Mouse (Mus musculus): ENCODE results near the gene Znrd1as.

DNA sequence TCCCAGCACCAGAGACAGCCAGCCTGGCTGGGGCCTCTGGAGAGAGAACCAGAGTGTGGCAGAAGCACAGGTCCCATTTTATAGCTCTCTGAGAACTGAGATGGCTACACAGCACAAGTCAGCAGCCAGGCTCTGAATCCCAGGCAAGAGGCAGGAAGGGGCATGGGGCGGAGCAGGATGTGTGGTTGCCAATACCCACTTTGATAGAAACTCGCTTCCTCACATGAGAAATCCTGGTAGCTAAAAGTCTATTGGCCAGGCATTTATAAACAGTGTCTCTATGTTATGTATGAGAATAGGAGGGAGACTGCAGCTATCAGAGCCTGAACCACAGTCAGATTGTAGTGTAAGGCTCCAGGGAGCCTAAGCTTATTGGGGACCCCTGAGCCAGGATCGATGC, 14.4 kb downstream of the Znrd1as start:
- TF ChIP-seq POLR2A (IDR thresholded peaks at IDR 0.05; ENCODE audit: borderline replicate concordance, insufficient read depth, low read length) (no peak), CTCF (IDR thresholded peaks at IDR 0.05; ENCODE audit: borderline replicate concordance, insufficient read depth, low read depth, low read length) (no peak)

Data from cerebellum, adult 2 months (tissue).